ENCODE assay signal across 8 mouse cellular contexts in the genomic region with DNA sequence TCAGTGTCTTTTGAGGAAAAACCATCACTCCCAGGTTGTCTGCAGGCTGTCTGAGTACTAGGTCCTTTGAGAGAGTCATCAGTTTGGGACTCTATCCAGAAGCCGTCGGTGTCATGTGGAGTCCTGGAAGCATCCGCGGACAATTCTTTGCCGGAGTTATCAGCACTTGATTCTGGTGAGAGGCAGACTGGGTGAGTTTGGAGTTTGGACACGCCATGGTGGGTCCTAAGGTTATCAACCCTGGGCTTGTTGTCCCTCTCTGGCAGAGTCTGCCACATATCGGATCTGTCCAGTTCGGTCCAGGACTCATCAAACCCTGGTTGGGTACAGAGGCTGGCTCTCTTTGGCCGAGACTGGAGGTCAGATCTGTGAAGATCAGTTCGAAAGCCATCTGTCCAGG. TPM values are rescaled to one million over a fixed set of nuclear protein-coding genes. Genes with fewer than 3 reads are reported as not detected.
DNase-seq lines count a peak whose midpoint lies in the region; ATAC-seq and TF ChIP-seq lines count a peak whose summit lies in the region.

No protein-coding gene starts in this region.

- H3K9ac ChIP-seq in forebrain, embryonic 12.5 days = peak overlapping the region; percentile 87

- peak overlapping the region; percentile 91 for H3K4me2 ChIP-seq in forebrain, embryonic 12.5 days

- WGBS in forebrain, embryonic 12.5 days = 5% methylated on average over 10 of the region's 10 CpGs
- WGBS in small intestine, adult 2 months = 3% methylated on average over 10 of the region's 10 CpGs

- no peak for ATAC-seq in forebrain, embryonic 12.5 days (ENCODE audit: low FRiP score)

- peak overlapping the region; percentile 84 for H3K27ac ChIP-seq in layer of hippocampus, adult 2 months
- H3K27ac ChIP-seq in forebrain, embryonic 12.5 days = peak overlapping the region; percentile 79; the same call in 1 of the 2 replicates
- peak overlapping the region; percentile 92 for H3K27ac ChIP-seq in small intestine, adult 2 months (ENCODE audit: insufficient read depth, low read depth, low read length)

- peak overlapping the region; percentile 97 for H3K4me3 ChIP-seq in layer of hippocampus, adult 2 months
- H3K4me3 ChIP-seq in forebrain, embryonic 12.5 days (replicated peaks) = peak overlapping the region; percentile 83
- peak overlapping the region; percentile 79 for H3K4me3 ChIP-seq in small intestine, adult 2 months (ENCODE audit: low read depth, low read length)

- no peak for TF ChIP-seq POLR2A in brain, embryonic 14.5 days (IDR thresholded peaks at IDR 0.05; ENCODE audit: borderline replicate concordance, extremely low read depth, insufficient read depth, insufficient read length, poor library complexity, severe bottlenecking)
- TF ChIP-seq POLR2A in small intestine, adult 2 months (IDR thresholded peaks at IDR 0.05; ENCODE audit: low read depth, low read length) = no peak

- no peaks in the 10 kb centered on the region for H3K36me3 ChIP-seq in forebrain, embryonic 12.5 days (replicated peaks)
- no peaks in the 10 kb centered on the region for H3K36me3 ChIP-seq in small intestine, adult 2 months (ENCODE audit: control insufficient read depth, insufficient read depth, low read length)

- H3K9me3 ChIP-seq in forebrain, embryonic 12.5 days = no peaks in the 10 kb centered on the region

- H3K4me1 ChIP-seq in forebrain, embryonic 12.5 days = peaks cover 56% of the 10 kb centered on the region
- peaks cover 32% of the 10 kb centered on the region for H3K4me1 ChIP-seq in small intestine, adult 2 months (ENCODE audit: control insufficient read depth, insufficient read depth, insufficient read length, low read length)

- no peak for DNase-seq in layer of hippocampus, adult 2 months (ENCODE audit: low spot score in 2 of 2)
- no peak for DNase-seq in layer of hippocampus, adult 9-11 months
- peak; percentile 19 for DNase-seq in brain, embryonic 14.5 days (ENCODE audit: low read depth)
- DNase-seq in liver = peak; percentile 22
- no peak for DNase-seq in layer of hippocampus, adult 18-20 months (ENCODE audit: low spot score in 2 of 2)
- no peak for DNase-seq in urinary bladder, adult 18-20 months (ENCODE audit: low spot score in 2 of 2)

- TF ChIP-seq CTCF in layer of hippocampus, adult 2 months (conservative IDR thresholded peaks at IDR 0.05) = no peak
- no peak for TF ChIP-seq CTCF in brain, embryonic 14.5 days (IDR thresholded peaks at IDR 0.05; ENCODE audit: borderline replicate concordance, extremely low read depth, insufficient read depth, insufficient read length)
- peak; percentile 11; the same call in 1 of the 2 replicates for TF ChIP-seq CTCF in small intestine, adult 2 months (IDR thresholded peaks at IDR 0.05; ENCODE audit: extremely low read depth, insufficient read length, insufficient replicate concordance, low read depth, low read length)

- no peaks in the 10 kb centered on the region for H3K27me3 ChIP-seq in forebrain, embryonic 12.5 days
- H3K27me3 ChIP-seq in small intestine, adult 2 months (ENCODE audit: control insufficient read depth, insufficient read depth, low read length) = no peaks in the 10 kb centered on the region

RNA-seq across cellular contexts. Expression of a gene that starts 0.8 kb away (rescaled TPM):
- total RNA-seq in layer of hippocampus, adult 2 months (2021) = 1 to 10 TPM; 8.5 to 9.1 TPM
- polyA plus RNA-seq in brain, embryonic 14.5 days (2012; rRNA removed) = 15.3 and 15.9 TPM in 2 replicates
- 6.3 and 7.5 TPM in 2 replicates for polyA plus RNA-seq in forebrain, embryonic 12.5 days (2016; fragmentation: Nextera tagmentation; extraction: Ambion mirVana)
- 15.3 and 44.6 TPM in 2 replicates for polyA plus RNA-seq in small intestine, adult 2 months (2012; rRNA removed)
- 10 to 100 TPM; 10.6 TPM for total RNA-seq in layer of hippocampus, adult 18-20 months (2021)

RNA-seq across cellular contexts. Expression of a gene that starts 5.1 kb away (rescaled TPM):
- total RNA-seq in layer of hippocampus, adult 2 months (2021) = 10 to 100 TPM; 36.1 to 37.9 TPM
- 42.6 and 50.1 TPM in 2 replicates for polyA plus RNA-seq in brain, embryonic 14.5 days (2012; rRNA removed)
- polyA plus RNA-seq in forebrain, embryonic 12.5 days (2016; fragmentation: Nextera tagmentation; extraction: Ambion mirVana) = 20.2 and 21.0 TPM in 2 replicates
- polyA plus RNA-seq in small intestine, adult 2 months (2012; rRNA removed) = 34.7 and 60.7 TPM in 2 replicates
- total RNA-seq in layer of hippocampus, adult 18-20 months (2021) = 10 to 100 TPM; 32.7 to 40.7 TPM

RNA-seq across cellular contexts. Expression of a gene that starts 30.6 kb away (rescaled TPM):
- 100 to 1,000 TPM; 135 to 148 TPM for total RNA-seq in layer of hippocampus, adult 2 months (2021)
- 109 and 112 TPM in 2 replicates for polyA plus RNA-seq in brain, embryonic 14.5 days (2012; rRNA removed)
- polyA plus RNA-seq in forebrain, embryonic 12.5 days (2016; fragmentation: Nextera tagmentation; extraction: Ambion mirVana) = 40.6 and 41.8 TPM in 2 replicates
- 8.3 and 9.0 TPM in 2 replicates for polyA plus RNA-seq in small intestine, adult 2 months (2012; rRNA removed)
- 100 to 1,000 TPM; 141 to 149 TPM for total RNA-seq in layer of hippocampus, adult 18-20 months (2021)

RNA-seq across cellular contexts. Expression of a gene that starts 31.6 kb away (rescaled TPM):
- 10 to 100 TPM; 84.8 to 91.0 TPM for total RNA-seq in layer of hippocampus, adult 2 months (2021)
- 320 and 444 TPM in 2 replicates for polyA plus RNA-seq in brain, embryonic 14.5 days (2012; rRNA removed)
- polyA plus RNA-seq in forebrain, embryonic 12.5 days (2016; fragmentation: Nextera tagmentation; extraction: Ambion mirVana) = 302 and 306 TPM in 2 replicates
- polyA plus RNA-seq in small intestine, adult 2 months (2012; rRNA removed) = 73.2 and 138 TPM in 2 replicates
- total RNA-seq in layer of hippocampus, adult 18-20 months (2021) = 10 to 100 TPM; 90.9 to 95.3 TPM

RNA-seq across cellular contexts. Expression of a gene that starts 32.1 kb away (rescaled TPM):
- total RNA-seq in layer of hippocampus, adult 2 months (2021) = 10 to 100 TPM; 19.5 to 21.7 TPM
- polyA plus RNA-seq in brain, embryonic 14.5 days (2012; rRNA removed) = 11.9 and 13.2 TPM in 2 replicates
- polyA plus RNA-seq in forebrain, embryonic 12.5 days (2016; fragmentation: Nextera tagmentation; extraction: Ambion mirVana) = 3.9 and 4.1 TPM in 2 replicates
- polyA plus RNA-seq in small intestine, adult 2 months (2012; rRNA removed) = 6.4 and 9.5 TPM in 2 replicates
- 10 to 100 TPM; 20.6 to 23.8 TPM for total RNA-seq in layer of hippocampus, adult 18-20 months (2021)

Comparison
In these comparisons a context has a peak if more than half of its experiments do, and no peak if none do; other contexts are left out.
1. DNase-seq: peak in brain, embryonic 14.5 days (single experiment) and liver (single experiment); none in layer of hippocampus, adult 2 months (0 of 2), layer of hippocampus, adult 9-11 months (single experiment), layer of hippocampus, adult 18-20 months (0 of 2) and urinary bladder, adult 18-20 months (0 of 2).
2. Peak in every context shown above with its lines, with median percentiles within 50 percentile points of each other: H3K27ac ChIP-seq and H3K4me3 ChIP-seq.